Mouse (Mus musculus) effector memory CD4-positive, alpha-beta T cell, adult 7 months (primary cell): ENCODE data around the gene Mplkip. TPM values are rescaled to one million over a fixed set of nuclear protein-coding genes. Genes with fewer than 3 reads are reported as not detected.

ENCODE experiments used
- polyA plus RNA-seq: library from polyadenylated mRNA; unstranded; fragments of 100-300 nt; shearing (Covaris generic); gene quantifications from one replicate; pipeline ENCODE4 v1.2.1, GENCODE M21; 2017

The Mplkip gene
- 61.1 TPM for polyA plus RNA-seq

GRCm38 (mm10) chr13:17694911-17695699 is at the start of gene Mplkip, which contains the start of gene Sugct:
TSS of gene Mplkip (plus strand) at chr13:17695192.
TSS of gene Sugct (minus strand) at chr13:17695553.

Other genes starting within 250 kb of the Mplkip start
- 1.4 TPM for gene Sugct, start 361 bp downstream of the Mplkip start, polyA plus RNA-seq
- 91.7 TPM for gene Cdk13, start 109.9 kb downstream of the Mplkip start, polyA plus RNA-seq
- 53.8 TPM for gene Rala, start 249.0 kb downstream of the Mplkip start, polyA plus RNA-seq